Mouse (Mus musculus): ENCODE results near the gene Dok7.
A peak's percentile ranks its signal among the peaks of the same experiment; 100 is the strongest.

Gene Dok7

GRCm38 (mm10) chr5:35120024-35120423 lies 63.5 kb downstream of the Dok7 start:
- no peak for DNase-seq

GRCm38 (mm10) chr5:35129208-35129607 lies 72.6 kb downstream of the Dok7 start:
- DNase-seq, result no peak

GRCm38 (mm10) chr5:35129767-35130191 lies 73.2 kb downstream of the Dok7 start:
- DNase-seq, result no peak

- no peak for DNase-seq
Measured at GRCm38 (mm10) chr5:35131237-35131636, 74.7 kb downstream of the Dok7 start.

GRCm38 (mm10) chr5:35131773-35132172 lies 75.2 kb downstream of the Dok7 start:
- DNase-seq, result peak; percentile 60 to 67

- no peak for DNase-seq
Measured at GRCm38 (mm10) chr5:35132278-35132980, 75.9 kb downstream of the Dok7 start.

- DNase-seq, result no peak
Measured at GRCm38 (mm10) chr5:35133468-35133867, 76.9 kb downstream of the Dok7 start.

GRCm38 (mm10) chr5:35134286-35134685 lies 77.7 kb downstream of the Dok7 start:
- no peak for DNase-seq

GRCm38 (mm10) chr5:35135903-35136302 lies 79.3 kb downstream of the Dok7 start:
- DNase-seq, result no peak

Measured in thymus, postnatal 36 days (tissue).